Mouse (Mus musculus) right cerebral cortex, adult 2 months (tissue): ENCODE measurements around the gene Ttc38.

Source experiments
- DNase-seq, 2 experiments: peaks; one replicate each; pipeline ENCODE4 v3.0.0; 2021 to 2022; ENCODE audit warnings: low spot score in 2 of 2

The Ttc38 gene

DNA sequence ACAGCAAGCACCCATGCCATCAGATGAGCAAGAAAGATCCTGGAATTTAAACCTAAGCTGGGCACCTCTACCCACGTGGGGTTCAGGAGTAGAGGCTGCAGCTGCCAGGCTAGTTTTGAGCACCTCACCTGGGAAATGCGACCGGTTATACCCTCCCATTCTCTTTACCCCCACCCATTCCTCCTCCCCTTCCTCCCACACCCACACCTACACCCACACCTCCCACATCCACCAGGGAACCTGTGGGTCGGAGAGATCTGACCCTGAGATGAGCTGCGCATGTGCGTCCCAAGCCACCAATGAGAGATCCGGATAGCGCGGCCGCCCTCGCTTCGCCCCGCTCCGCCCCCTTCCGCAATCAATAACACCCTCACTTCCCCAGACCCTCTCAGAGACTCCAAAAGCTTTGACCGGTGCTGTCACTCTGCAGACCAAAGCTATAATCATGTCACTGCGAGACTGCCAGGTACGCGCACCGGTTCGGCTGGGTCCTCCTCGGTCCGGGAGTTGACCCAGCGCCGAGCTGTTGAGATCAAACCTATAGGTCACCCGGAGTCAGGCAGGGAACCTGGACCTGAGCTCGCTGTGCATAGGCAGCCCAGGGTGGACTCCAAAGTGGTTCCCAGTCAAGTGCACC, at the start of gene Ttc38:
Gene Ttc38 (plus strand): TSS at position 353 of the 637 bp plus-strand sequence.
- DNase-seq, result peak; percentile 80 to 89

DNA sequence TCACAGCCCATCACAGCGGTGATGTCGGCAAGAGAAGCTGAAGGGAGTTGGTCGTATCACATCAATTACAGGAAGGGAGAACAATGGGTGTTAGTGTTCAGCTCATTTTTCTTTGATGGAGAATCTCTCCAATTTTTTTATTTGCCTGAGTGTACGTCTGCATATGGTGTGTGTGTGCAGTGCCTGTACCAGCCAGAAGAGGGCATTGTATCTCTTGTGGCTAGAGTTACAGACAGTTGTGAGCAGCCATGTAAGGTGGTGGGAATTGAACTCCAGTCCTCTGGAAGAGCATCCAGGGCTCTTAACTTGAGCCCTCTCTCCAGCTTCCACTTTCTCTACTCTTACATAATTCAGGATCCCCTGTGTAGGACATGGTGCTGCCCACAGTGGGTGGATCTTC, 49.0 kb upstream of the Ttc38 start:
- no peak for DNase-seq

DNA sequence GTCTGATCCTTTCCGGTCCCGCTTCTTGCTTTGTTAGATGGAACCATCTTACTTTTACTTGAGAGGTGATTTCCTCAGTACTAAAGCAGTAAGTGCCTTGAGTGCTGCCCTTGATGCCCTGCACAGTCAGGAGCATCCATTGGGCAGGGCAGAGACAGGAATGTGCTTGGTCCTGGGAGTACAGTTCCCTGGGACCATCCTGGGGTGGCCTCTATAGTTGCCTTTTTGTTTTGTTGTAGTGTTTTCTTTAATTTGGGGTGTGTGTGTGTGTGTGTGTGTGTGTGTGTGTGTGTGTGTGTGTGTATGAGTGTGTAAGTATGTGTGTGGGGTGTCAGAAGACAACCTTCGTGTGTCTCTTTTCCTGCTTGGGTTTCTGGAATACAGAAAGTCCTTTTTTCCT, 47.8 kb upstream of the Ttc38 start:
- no peak for DNase-seq

DNA sequence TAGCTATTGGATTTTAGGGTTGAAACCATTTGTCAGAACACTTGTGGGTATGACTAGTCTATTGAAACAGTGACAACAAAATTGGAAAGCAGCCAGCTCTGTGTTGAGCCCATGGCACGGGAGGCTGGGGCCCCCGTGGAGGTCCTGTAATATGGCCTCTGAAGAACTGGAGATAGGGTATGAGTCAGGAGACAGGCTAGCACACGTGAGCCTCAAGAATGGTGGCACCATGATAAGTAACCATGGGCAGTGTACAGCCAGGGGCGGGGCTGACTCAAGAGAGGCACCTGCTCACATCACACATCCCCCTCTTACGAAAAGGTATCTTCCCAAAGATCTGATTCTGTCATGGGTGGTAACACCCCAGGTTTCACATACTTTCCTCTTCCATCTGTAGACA, 45.4 kb upstream of the Ttc38 start:
- DNase-seq, result no peak

DNA sequence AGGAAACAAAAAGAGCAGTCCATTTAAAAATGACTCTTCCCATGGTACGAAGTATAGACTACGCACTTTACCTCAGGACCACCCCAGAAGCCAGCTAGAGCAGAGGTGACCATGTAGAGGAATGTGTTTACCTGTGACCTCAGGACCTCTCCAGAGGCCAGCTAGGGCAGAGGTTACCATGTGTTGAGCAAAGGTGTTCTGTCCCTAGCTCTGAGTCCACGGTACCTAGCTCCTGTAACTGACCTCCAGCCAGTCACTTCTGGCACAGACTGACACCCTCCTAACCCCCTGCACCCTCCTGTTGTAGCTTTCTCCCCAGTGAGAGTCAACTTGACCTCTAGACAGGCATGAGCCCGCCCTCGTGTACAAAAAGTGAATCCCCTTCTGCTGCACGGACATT, 44.6 kb upstream of the Ttc38 start:
- no peak for DNase-seq

DNA sequence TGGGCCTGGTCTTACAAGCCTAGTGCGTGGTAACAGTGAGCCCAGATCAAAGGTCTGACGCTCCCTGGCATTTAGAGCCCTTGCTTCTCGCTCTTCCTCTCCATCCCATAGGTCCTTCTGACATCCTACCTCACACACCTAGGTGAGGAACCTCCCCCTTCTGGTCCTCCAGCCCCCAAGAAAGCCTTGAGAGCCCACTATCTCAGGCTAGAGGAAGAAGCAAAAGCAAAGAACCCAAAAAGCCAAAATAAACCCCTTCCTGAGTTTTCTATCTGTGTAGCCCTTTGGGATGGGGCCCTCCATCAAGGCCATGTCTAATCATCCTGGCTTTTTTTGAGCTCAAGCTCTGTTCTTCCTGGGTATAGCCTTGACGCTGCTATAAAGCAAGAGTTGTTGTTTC, 44.1 kb upstream of the Ttc38 start:
- DNase-seq, result no peak

DNA sequence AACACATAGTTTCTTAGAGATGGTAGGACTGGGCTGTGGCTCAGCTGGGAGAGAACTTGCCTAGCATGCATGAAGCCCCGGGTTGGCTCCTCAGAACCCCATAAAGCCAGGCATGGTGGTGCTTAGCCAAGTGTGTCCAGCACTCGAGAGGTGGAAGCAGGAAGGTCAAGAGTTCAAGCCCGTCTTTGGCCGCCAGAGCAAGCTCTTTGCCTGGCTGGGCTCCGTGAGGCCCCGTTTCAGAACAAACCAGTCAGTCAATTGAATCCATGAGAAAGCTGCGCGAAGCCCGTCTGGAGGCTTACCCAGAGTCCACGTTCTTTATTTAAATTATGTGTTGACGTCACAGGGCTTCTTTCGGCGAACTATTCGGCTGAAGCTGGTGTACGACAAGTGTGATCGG, 43.5 kb upstream of the Ttc38 start:
- DNase-seq, result no peak

DNA sequence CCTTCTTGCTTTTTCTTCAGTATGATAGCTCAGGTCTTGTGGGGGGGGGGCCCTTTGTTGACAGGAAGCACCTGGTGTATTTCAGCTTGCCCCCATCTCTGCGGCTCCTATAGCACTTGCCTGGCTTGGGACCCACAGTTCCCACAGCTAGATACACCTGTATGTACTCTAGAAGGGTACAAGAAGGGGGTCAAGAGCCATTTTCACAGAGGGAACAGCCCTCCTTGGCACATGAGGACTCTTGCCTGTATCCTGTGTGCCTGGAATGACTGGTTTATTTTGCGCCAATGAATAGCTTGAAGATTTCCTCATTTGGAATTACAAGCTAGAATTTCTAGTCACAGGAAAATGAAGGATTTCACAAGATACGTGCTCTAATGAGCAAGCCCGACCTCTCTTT, 40.7 kb upstream of the Ttc38 start:
- no peak for DNase-seq

DNA sequence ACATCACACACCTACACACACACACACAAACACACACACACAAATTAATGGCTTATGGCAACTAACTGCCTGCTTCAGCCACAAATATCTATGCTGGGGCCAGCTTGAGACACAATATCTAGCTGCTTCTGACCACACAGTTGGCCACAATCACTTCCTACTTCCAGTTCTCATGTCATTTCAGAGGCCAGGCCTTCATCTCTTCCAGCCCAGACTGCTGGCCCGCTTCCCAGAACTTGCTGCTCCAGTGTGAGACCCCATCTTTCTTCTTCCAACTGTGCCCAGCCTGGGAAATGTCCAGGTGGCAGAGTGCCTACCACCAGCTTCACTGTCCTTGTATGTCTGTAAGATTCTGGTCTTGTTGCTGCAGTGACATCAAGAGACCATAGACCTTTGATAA, 39.3 kb upstream of the Ttc38 start:
- peak in 1 of 2 experiments; percentile 10 for DNase-seq

DNA sequence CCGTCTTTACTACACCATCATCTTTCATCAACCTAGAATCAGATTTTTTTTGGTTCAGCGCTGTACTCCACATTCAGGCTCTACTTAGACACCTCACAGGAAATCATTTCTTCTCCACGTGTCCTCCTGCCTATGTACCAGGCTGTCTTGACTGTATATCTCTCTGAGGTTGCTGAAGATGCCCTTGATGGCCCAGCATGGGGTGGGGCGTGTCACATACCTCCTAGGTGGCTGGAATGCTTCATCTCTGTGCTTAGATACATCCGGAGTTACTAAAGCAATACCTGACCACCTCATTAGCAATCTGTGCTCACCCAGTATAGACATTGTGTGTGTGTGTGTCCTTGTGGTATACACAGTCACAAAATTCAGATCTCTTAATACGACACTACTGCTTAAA, 36.6 kb upstream of the Ttc38 start:
- no peak for DNase-seq

DNA sequence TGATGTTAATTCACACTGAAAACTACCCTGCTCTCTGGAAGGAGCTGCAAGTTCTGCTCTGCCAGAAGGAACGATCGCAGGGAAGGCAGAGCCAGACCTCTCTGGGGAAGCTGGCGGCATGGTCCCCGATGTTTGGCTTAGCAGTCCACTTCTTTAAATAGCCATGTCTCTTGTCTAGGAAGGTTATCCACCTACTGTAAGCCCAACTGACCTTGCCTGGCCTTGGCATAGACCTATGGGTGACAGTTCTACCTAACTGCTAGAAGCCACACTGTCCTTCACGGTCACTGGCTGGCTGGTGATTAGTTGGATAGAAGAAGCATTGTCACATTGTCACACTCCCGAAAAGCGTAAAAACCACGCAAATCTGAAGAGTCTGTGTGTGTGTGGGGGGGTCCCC, 33.4 kb upstream of the Ttc38 start:
- no peak for DNase-seq

DNA sequence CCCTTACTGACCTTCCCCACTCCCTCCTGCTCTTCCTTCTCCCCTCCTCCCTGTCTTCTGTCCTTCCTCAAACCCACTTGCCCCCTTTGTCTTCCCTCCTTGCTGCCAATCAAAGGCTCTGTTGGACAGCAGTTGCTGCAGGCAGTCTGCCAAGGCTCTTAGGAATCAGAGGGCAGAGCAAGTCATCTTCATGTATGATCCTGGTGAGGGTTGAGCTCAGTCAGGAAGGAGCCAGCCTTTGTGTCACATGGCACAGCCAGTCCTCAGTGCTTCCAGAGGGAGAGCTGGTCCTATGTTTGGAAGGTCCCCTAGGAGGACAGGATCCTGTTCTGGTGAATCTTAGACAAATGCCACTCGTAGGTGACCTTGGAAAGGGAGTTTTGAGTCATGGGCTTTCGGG, 29.2 kb upstream of the Ttc38 start:
- no peak for DNase-seq

DNA sequence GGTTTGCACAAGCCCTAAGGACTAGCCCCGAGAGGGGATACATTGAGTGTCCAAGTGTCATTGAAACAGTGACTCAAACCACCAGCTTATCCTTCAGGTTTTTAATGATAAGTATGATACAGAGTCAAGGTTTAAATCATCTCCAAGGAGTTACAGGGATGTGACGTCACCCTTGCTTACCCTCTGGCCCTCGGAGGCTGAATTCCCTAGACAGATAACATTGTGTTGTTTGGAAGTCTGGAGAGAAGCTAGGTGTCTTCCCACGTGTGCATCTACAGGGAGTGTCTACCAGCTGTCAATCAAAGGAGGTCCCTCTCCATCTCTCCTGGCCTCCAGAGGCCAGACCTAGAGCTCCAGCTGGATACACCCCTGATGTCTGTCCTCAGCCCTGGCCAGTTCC, 25.2 kb upstream of the Ttc38 start:
- no peak for DNase-seq

DNA sequence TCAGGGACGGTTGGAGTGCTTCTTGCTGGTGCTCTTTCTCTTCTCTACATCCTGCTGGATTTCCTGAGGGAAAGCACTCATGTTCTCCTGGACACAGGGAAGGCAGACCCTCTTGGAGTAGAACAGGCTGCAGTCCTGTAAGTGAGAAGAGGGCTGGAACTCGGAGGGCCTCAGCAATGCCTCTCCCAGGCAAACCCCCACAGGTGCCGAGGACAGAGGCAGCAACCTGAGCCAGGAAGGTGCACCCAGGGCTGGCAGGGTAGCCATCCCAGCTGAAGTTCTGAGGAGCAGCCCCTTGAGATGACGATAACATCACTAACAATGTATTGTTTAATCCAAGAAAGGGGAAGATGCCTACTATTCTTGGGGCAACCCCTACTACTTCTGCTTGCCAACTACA, 24.7 kb upstream of the Ttc38 start:
- DNase-seq, result no peak

DNA sequence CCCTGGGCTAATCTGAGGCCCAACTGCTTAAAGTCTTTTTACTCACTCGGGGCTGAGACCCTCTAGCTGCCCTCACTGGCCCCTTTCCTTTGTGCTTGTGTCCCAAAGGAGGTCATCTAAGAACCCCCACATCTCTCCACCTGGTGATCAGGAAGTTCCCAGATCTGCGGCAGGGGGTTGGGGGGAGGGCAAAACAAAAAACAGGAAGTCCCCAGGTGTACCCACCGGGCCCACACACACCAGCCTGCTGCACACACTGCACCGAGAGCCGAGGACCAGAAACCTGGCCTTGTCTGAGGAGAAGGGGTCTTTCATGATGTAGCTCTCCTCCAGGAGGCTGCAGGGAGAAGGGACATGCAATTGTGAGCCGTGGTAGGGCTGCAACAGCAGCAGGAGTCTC, 24.1 kb upstream of the Ttc38 start:
- no peak for DNase-seq

DNA sequence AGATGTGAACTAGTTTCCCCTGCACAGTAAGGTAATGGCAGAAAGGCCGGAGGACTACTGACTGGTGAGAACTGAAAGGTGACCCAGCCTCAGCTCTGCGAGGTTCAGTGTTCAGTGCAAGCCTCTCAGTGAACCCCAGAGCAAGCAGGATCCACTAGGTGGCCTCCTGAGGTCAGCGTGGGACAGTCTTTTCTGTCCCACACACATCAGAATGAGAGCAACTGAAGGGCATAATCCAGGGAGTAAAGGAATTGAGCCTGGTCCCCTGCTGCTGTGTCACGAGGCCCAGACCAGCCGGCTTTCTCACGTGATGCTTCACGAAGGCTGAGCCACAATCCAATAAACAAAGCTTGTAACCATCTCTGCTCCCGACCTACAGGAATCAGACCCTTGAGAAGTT, 23.7 kb upstream of the Ttc38 start:
- no peak for DNase-seq

DNA sequence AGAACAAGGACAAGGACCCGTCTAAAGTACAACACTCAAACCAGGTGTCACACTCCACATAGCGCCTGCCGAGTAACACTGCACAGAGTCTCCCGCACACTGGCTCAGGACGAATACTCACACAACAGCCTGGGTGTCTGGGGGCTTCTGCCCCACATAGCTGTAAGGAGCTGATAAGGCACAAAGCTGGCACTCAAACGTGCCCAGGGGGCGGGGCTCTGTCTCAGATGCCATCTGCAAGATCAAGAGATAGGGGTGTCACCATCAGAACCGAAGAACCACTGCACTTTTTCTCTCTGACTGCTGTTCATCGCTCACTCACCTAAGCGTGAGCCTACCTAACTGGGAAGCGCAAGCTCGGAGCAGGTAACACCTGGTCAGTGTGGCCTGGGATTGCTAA, 23.0 kb upstream of the Ttc38 start:
- no peak for DNase-seq

DNA sequence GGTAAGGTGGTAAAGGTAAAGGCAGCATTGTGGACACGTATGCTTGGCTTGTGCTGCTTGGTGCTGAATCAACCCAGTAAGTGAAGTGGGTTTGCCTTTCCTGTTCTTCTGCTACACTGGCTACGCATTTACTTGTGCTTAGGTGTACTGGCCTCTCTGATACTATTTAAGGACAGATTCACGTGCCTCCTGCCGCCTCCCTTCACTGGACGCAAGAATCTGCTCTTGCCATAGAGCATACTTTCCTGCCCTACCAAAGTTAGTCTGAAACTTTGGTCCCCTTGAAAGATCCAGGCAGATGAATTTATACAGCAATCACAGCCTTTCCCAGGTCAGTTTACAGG, 21.7 kb upstream of the Ttc38 start:
- peak in 1 of 2 experiments; percentile 11 for DNase-seq

DNA sequence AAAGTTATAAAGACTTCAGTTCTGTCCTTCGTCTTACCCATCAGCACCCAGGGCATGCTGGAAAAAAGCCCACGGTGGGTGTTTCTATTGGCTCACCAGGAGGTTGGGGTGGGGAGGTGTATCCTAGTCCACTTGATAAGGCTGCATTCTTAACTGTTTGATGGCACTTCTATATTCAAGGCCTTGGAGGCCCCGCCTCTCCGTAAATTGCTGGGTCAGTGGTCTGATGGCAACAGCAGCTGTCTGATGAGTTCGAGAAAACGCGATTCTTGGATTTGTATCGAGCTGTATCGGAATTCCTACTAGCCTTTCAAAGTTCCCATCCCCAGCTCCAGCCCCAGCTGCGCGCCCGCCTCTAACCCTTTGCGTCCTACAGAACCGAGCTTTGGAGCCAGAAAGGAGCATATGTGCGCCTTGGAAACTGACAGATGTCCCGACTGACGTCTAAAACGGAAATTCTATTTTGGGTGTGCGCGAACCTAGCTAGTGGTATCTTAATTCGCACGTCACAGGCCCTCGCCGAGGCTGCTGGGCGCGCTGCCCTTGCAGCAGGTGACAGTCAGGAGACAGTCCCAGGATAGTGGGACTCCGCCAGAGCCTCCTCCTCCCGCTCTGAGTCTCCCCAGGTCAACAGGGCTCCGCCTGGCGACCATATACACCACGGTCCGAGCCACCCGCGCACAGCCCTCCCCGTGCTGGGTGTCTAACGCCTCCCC, 21.1 kb upstream of the Ttc38 start:
- peak; percentile 78 to 86 for DNase-seq

DNA sequence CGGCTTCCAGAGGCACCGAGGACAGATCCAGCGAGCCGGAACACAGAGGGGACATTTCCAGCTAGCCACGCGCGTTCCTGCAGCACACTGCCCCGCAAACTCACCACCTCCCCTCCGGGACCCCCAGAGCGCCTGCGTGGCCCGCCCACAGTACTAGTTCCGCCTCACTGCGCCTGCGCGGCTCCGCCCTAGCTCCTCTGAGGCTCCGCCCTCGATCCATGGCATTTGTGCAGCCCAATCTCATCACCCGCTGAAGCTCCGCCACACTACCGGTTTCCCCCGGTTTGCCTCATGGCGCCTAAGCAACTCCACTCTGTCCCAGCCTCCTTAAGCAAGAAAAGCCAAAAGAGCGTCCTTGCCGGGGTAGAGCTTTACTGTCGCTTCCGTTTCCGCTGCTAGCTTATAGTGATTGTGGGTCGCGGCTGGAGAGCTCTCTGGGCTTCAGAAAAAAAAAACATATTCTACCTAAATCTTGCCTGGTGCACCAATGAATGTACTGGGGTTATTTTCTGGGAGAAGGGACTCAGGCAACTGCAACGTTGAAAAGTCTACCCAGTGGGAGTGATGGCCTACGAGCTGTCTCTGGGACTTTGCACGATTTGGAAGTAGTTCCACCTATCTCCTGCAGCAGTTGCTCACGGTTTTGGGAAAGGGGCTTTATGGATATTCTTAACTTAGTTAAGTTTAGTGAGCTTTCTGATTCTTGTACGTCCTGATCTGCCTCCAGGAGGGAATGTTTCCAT, 20.4 kb upstream of the Ttc38 start, which contains the start of gene Cdpf1:
Gene Cdpf1 (minus strand): TSS at position 163 of the 743 bp plus-strand sequence.
- DNase-seq, result peak; percentile 99

DNA sequence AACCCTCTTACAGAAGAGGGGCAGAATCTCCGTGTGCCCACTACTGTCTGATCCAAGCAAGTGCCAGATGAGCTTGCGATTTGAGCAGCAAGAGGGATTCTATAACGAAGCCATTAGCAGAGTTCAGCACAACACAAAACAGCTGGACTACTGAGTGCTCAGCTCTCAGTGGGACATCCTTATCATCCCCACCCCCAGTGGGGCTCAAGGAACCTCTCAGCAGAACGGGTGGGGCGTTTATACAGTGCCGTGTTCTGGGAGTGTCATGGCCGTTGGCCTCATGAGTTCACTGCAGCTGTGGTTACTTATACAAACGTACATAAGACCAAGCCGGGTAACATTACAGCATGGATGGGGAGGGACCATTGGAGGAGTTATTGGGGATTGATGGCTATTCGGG, 18.7 kb upstream of the Ttc38 start:
- DNase-seq, result no peak

DNA sequence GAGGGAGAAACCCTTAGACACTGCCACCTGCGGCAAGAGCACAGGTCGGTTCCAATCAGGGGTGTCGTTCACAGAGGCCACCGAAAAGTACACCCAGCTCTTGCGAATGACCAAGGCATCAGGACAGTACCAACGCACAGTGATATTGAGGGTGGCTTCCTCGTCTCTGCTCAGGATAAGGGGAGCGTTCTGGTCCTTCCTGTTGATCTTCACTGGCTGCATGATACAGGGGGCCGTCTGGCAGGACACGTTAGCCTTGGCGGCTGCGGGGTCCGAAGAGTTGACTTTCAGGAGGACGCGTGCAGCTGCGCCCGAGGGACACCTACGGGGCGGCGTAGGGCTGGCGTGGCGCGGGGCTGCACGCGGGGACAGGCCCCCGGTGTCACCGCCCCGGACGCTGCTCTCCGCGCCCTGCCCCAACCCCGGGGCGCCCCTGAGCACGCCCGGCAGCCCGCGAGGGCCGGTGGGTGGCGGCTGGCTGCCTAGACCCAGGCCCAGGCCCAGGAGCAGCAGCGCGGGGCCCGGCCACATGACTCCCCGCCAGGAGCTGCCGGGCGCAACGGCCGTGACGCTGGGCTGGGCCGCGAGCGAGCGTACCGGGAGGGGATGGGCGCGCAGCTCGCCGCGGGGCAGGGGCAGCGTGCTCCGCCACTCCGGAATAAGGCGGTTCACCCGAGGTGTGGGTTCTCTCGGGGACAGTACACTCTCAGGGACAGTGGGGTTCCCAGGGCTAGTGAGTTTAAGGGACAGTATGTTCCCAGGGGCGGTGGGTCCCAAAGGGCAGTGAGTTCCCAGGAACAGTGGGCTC, 10.7 kb upstream of the Ttc38 start, which contains the start of gene Pkdrej:
Gene Pkdrej (minus strand): TSS at position 532 of the 808 bp plus-strand sequence.
- DNase-seq, result peak; percentile 25 to 27
